13 mouse cellular contexts compared by ENCODE assay signal in genomic region chr16:13276258-13276657, GRCm38 (mm10). TPM values are rescaled to one million over a fixed set of nuclear protein-coding genes. Genes with fewer than 3 reads are reported as not detected.
A peak's percentile ranks its signal among the peaks of the same experiment; 100 is the strongest.
DNase-seq lines count a peak whose midpoint lies in the region; ATAC-seq and TF ChIP-seq lines count a peak whose summit lies in the region.
"Had no signal": no experiment of that assay in that cellular context is flagged by ENCODE, and none has a peak within 500 bp of the region (broad histone marks: within the 10 kb centered on the region; RNA-seq: fewer than 3 reads in every experiment).

No protein-coding gene starts in this region.

- peaks cover 11% of the 10 kb centered on the region; the same call in 1 of the 2 replicates for H3K4me1 ChIP-seq in heart, embryonic 10.5 days
- peaks cover 7% of the 10 kb centered on the region for H3K4me1 ChIP-seq in brown adipose tissue, adult 24 weeks (ENCODE audit: control insufficient read depth, insufficient read depth, insufficient read length, low read length)
- H3K4me1 ChIP-seq in kidney, embryonic 14.5 days (ENCODE audit: control insufficient read depth, insufficient read depth, low read length), result no peaks in the 10 kb centered on the region
- no peaks in the 10 kb centered on the region for H3K4me1 ChIP-seq in liver, postnatal 0 days (ENCODE audit: insufficient read depth)
- H3K4me1 ChIP-seq in hindbrain, embryonic 12.5 days, result no peaks in the 10 kb centered on the region
- H3K4me1 ChIP-seq: midbrain, embryonic 12.5 days had no signal

- H3K9me3 ChIP-seq in heart, embryonic 10.5 days, result no peaks in the 10 kb centered on the region
- H3K9me3 ChIP-seq in kidney, embryonic 14.5 days (ENCODE audit: control insufficient read depth, low read length), result no peaks in the 10 kb centered on the region
- H3K9me3 ChIP-seq in liver, postnatal 0 days (ENCODE audit: low read length), result no peaks in the 10 kb centered on the region
- no peaks in the 10 kb centered on the region for H3K9me3 ChIP-seq in hindbrain, embryonic 12.5 days (replicated peaks)
- H3K9me3 ChIP-seq: midbrain, embryonic 12.5 days had no signal

- H3K27me3 ChIP-seq in heart, embryonic 10.5 days (ENCODE audit: insufficient read depth, poor library complexity, severe bottlenecking), result no peaks in the 10 kb centered on the region
- no peaks in the 10 kb centered on the region for H3K27me3 ChIP-seq in kidney, embryonic 14.5 days (ENCODE audit: control insufficient read depth, insufficient read depth, low read length)
- H3K27me3 ChIP-seq in liver, postnatal 0 days (ENCODE audit: insufficient read depth, low read length), result no peaks in the 10 kb centered on the region
- H3K27me3 ChIP-seq in hindbrain, embryonic 12.5 days, result no peaks in the 10 kb centered on the region
- H3K27me3 ChIP-seq: midbrain, embryonic 12.5 days had no signal

- no peak overlapping the region for H3K4me2 ChIP-seq in kidney, embryonic 14.5 days (replicated peaks; ENCODE audit: low read depth, low read length)
- no peak overlapping the region for H3K4me2 ChIP-seq in liver, postnatal 0 days (ENCODE audit: low read depth, low read length)
- no peak overlapping the region for H3K4me2 ChIP-seq in hindbrain, embryonic 12.5 days (replicated peaks)
- H3K4me2 ChIP-seq: heart, embryonic 11.5 days; midbrain, embryonic 12.5 days had no signal

- H3K36me3 ChIP-seq in heart, embryonic 10.5 days, result 0 out of 2 replicates have a peak, but pooled peaks cover 3% of the 10 kb centered on the region
- no peaks in the 10 kb centered on the region for H3K36me3 ChIP-seq in kidney, embryonic 14.5 days (ENCODE audit: control insufficient read depth, insufficient read depth, low read length)
- 0 out of 2 replicates have a peak, but pooled peaks cover 4% of the 10 kb centered on the region for H3K36me3 ChIP-seq in liver, postnatal 0 days (replicated peaks; ENCODE audit: insufficient read depth, low read length)
- H3K36me3 ChIP-seq in hindbrain, embryonic 12.5 days, result 0 out of 2 replicates have a peak, but pooled peaks cover 3% of the 10 kb centered on the region
- H3K36me3 ChIP-seq: midbrain, embryonic 12.5 days had no signal

- no peak overlapping the region for H3K9ac ChIP-seq in kidney, embryonic 14.5 days (ENCODE audit: low read depth, low read length)
- H3K9ac ChIP-seq in liver, postnatal 0 days (replicated peaks), result no peak overlapping the region
- H3K9ac ChIP-seq in hindbrain, embryonic 12.5 days, result no peak overlapping the region
- H3K9ac ChIP-seq: midbrain, embryonic 12.5 days had no signal

- no peak overlapping the region for H3K4me3 ChIP-seq in heart, embryonic 10.5 days
- no peak overlapping the region for H3K4me3 ChIP-seq in brown adipose tissue, adult 24 weeks (ENCODE audit: insufficient read depth, low read depth, low read length)
- no peak overlapping the region for H3K4me3 ChIP-seq in kidney, embryonic 14.5 days (ENCODE audit: low read length)
- no peak overlapping the region for H3K4me3 ChIP-seq in liver, postnatal 0 days (ENCODE audit: low read depth, low read length)
- no peak overlapping the region for H3K4me3 ChIP-seq in hindbrain, embryonic 12.5 days
- H3K4me3 ChIP-seq: midbrain, embryonic 12.5 days had no signal

- 91% methylated on average over 2 of the region's 2 CpGs for WGBS in heart, embryonic 10.5 days
- 56% methylated on average over 2 of the region's 2 CpGs for WGBS in kidney, embryonic 14.5 days
- 61% methylated on average over 2 of the region's 2 CpGs for WGBS in liver, postnatal 0 days (ENCODE audit: insufficient replicate concordance)
- 91% methylated on average over 2 of the region's 2 CpGs for WGBS in hindbrain, embryonic 12.5 days

- no peak overlapping the region for H3K27ac ChIP-seq in heart, embryonic 10.5 days
- peak overlapping the region; percentile 73 for H3K27ac ChIP-seq in brown adipose tissue, adult 24 weeks (replicated peaks; ENCODE audit: low read depth, low read length)
- no peak overlapping the region for H3K27ac ChIP-seq in kidney, embryonic 14.5 days (ENCODE audit: low read depth, low read length)
- peak overlapping the region; percentile 70 for H3K27ac ChIP-seq in liver, postnatal 0 days (ENCODE audit: low read depth)
- H3K27ac ChIP-seq in hindbrain, embryonic 12.5 days, result no peak overlapping the region
- H3K27ac ChIP-seq: midbrain, embryonic 12.5 days had no signal

- no peak for TF ChIP-seq CTCF in liver, postnatal 0 days (IDR thresholded peaks at IDR 0.05; ENCODE audit: low read depth)

- no peak for TF ChIP-seq EP300 in liver, postnatal 0 days (IDR thresholded peaks at IDR 0.05; ENCODE audit: low read depth)

- ATAC-seq in kidney, embryonic 14.5 days (ENCODE audit: low FRiP score, low TSS enrichment), result peak; percentile 39; the same call in 1 of the 2 replicates
- peak; percentile 84 for ATAC-seq in liver, postnatal 0 days
- no peak for ATAC-seq in hindbrain, embryonic 12.5 days (ENCODE audit: low FRiP score)
- no peak for ATAC-seq in granulocyte monocyte progenitor cell, adult 5-6 weeks (replicated peaks; ENCODE audit: poor library complexity, severe bottlenecking)

- peak; percentile 46 for DNase-seq in heart, embryonic 10.5 days (ENCODE audit: low spot score)
- no peak for DNase-seq in heart, adult 8-10 months (ENCODE audit: low spot score)
- no peak for DNase-seq in liver, postnatal 0 days
- no peak for DNase-seq in thymus, postnatal 36 days
- DNase-seq: adrenal gland, postnatal 25 days; heart, postnatal 4 days; thymus, adult 18-20 months had no signal

RNA-seq across cellular contexts. Expression of gene Mrtfb, which starts 20.0 kb away (rescaled TPM):
- polyA plus RNA-seq in heart, embryonic 10.5 days (2016; fragmentation: Nextera tagmentation; extraction: Ambion mirVana), result 13.7 and 20.4 TPM in 2 replicates
- total RNA-seq in heart, adult 8-10 months (2022), result 10 to 100 TPM; 24.5 to 32.8 (median 28.8) TPM
- polyA plus RNA-seq in brown adipose tissue, adult 24 weeks (2012; ENCODE audit: insufficient read depth, insufficient read length, missing spikeins), result 7.1 and 8.3 TPM in 2 replicates
- polyA plus RNA-seq in kidney, embryonic 14.5 days (2014; fragmentation: Nextera tagmentation; extraction: Ambion mirVana), result 30.1 and 33.8 TPM in 2 replicates
- 5.8 and 6.0 TPM in 2 replicates for polyA plus RNA-seq in liver, postnatal 0 days (2015; fragmentation: Nextera tagmentation; extraction: Ambion mirVana)
- polyA plus RNA-seq in hindbrain, embryonic 12.5 days (2016; fragmentation: Nextera tagmentation; extraction: Ambion mirVana), result 15.9 and 18.7 TPM in 2 replicates
- 10.0 and 11.0 TPM in 2 replicates for total RNA-seq in granulocyte monocyte progenitor cell, adult 5-6 weeks (2014; fragmentation: Nextera tagmentation)
- total RNA-seq in granulocyte monocyte progenitor cell, adult 5-6 weeks (2017), result 4.5 and 5.1 TPM in 2 replicates

Comparison
In these comparisons a context has a peak if more than half of its experiments do, and no peak if none do; other contexts are left out.
1. H3K27ac ChIP-seq: peak in brown adipose tissue, adult 24 weeks (single experiment) and liver, postnatal 0 days (single experiment); none in heart, embryonic 10.5 days (single experiment), kidney, embryonic 14.5 days (single experiment) and hindbrain, embryonic 12.5 days (single experiment).
2. ATAC-seq: peak in kidney, embryonic 14.5 days (single experiment) and liver, postnatal 0 days (single experiment); none in hindbrain, embryonic 12.5 days (single experiment) and granulocyte monocyte progenitor cell, adult 5-6 weeks (single experiment).